Mouse (Mus musculus): Measurements from ENCODE around the gene Slc22a4. TPM values are rescaled to one million over a fixed set of nuclear protein-coding genes. Genes with fewer than 3 reads are reported as not detected.

The Slc22a4 gene
- 1 to 10 TPM; 4.6 to 5.8 TPM for total RNA-seq (2021)
- long read RNA-seq, experiment 1, partial matches to known transcripts: 0 of 2 reads
- long read RNA-seq, experiment 1, other reads (novel, unspliced or antisense): 0 of 2 reads
- long read RNA-seq, experiment 2, partial matches to known transcripts: 3 of 3 reads
- long read RNA-seq, experiment 2, other reads (novel, unspliced or antisense): 0 of 3 reads

GRCm38 (mm10) chr11:54028044-54028951 lies at the start of gene Slc22a4:
Slc22a4 (minus strand) TSS chr11:54028090.
- DNase-seq: peak; percentile 87 to 92

DNA sequence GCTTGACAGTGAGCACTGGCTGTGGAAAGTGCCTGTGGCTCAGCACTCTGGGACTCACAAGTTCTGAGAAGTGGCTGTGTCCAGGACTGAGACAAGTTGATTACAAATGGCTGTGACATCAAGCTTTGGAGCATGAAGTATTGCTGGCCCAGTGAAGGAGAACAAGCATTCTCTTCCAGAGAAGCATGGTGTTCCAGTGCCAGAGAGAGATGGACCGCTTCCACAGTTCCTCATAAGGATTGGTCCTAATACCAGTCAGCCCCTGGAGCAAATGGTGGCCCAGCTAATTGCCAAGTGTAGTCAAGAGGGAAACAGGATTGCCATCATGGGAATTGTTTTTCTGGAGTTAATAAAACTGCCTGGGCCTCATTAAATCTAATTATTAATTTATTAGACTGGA lies 48.2 kb upstream of the Slc22a4 start:
- no peak for DNase-seq

- no peak for DNase-seq
These were observed 47.5 kb upstream of the Slc22a4 start for GRCm38 (mm10) chr11:54075353-54075752.

- no peak for DNase-seq
These were observed 45.4 kb upstream of the Slc22a4 start for GRCm38 (mm10) chr11:54073291-54073690.

DNA sequence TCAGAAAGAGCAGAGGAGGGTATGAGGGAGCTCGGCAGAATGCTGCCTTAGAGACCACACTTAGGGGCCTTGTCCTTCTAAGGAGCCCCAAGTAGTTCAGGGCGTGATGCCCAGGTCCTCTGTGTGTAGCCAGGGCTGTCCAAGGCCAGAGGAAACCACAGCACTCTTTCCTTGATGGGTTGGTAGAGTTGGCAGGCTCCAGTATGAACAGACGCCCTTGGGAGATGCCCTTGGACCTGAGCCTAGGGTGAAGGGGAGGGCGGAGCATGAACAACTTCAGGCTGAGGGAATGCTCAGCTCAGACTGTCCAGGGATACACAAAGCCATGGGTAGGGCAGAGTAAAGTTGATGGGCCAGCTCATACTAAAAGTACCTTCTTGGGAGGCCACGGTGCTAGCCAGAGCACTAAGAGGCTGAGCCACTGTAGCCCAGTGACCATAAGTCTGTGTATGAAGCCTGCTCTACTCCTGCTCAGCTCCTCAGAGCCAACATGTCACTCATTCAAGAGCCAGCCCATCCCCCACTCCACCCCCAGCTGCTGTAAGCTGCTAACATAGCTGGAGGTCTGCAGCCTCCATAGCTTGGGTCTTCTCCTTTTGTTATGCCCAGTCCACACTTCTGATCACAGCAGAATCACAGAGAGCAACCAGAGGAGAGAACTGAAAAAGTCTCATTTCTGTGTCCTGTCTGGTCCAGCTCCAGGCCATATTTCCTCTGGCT lies 44.0 kb upstream of the Slc22a4 start:
- DNase-seq: peak; percentile 73 to 86

- DNase-seq: peak; percentile 45 to 52
These were observed 40.9 kb upstream of the Slc22a4 start, which contains the start of gene Pdlim4 for GRCm38 (mm10) chr11:54068520-54069371. Pdlim4 (minus strand) TSS chr11:54069014.

DNA sequence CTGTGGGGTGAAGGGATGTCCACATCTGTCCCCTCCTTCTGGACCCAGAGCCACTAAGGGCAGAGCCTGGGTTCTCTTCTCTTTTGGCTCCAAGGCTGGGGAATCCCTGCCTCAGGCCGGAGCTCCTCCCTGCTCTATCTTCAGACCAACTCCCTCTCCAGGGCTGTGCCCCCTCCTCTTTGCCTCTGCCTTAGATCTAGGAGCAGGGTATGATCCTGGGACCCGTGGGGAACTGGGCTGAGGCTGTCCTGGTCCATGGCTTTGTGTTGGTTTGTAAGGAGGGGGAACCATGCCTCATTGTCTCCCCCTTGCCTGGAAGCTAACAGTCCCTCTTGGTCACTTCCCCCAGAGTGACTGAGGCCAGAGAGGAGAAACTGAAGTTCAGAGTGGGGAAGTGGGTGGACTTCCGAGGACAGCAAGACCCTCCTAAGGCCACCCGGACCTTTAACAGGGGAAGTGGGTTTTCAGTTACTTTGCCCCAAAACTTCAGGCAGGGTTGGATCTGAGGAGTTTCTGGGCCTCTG lies 40.2 kb upstream of the Slc22a4 start:
- DNase-seq: no peak

- peak; percentile 48 to 54 for DNase-seq
These were observed 39.6 kb upstream of the Slc22a4 start for GRCm38 (mm10) chr11:54067318-54067995.

- DNase-seq: no peak
These were observed 38.5 kb upstream of the Slc22a4 start for GRCm38 (mm10) chr11:54066400-54066799.

- DNase-seq: peak in 1 of 2 experiments; percentile 63
These were observed 38.0 kb upstream of the Slc22a4 start for GRCm38 (mm10) chr11:54065915-54066178.

DNA sequence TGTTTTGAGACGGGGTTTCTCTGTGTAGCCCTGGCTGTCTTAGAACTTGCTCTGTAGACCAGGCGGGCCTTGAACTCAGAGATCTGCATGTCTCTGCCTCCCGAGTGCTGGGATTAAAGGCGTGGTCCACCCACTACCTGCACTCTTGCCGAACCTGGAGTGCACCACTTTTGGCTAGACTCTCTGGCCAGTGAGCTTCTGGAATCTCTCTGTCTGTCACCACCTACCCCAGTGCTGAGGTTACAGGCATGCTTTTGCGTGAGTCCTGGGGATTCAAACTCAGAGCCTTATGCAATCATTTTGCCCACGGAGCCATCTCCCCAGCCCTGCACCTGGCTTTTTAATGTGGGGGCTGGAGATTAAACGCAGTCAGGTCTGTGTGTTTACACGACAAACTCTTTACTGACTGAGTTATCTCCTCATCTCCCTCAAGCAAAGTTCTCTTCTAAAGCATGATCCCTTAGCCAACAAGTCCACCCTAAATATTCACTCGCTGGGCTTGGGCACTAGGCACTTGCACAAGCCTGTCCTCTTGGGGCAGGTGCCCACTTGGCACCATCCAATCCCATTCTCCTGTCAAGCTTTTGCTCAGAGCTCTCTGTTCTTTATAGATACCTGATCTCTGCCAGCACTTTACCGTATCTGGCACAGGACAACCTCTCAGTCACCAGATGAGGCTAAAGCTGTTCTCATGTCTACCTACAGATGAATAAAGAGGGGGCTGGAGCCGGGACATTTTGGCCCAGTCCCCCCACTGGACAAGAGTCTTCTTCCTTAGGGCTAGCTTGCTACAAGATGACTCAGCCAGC lies 37.4 kb upstream of the Slc22a4 start:
- DNase-seq: peak in 1 of 2 experiments; percentile 42

DNA sequence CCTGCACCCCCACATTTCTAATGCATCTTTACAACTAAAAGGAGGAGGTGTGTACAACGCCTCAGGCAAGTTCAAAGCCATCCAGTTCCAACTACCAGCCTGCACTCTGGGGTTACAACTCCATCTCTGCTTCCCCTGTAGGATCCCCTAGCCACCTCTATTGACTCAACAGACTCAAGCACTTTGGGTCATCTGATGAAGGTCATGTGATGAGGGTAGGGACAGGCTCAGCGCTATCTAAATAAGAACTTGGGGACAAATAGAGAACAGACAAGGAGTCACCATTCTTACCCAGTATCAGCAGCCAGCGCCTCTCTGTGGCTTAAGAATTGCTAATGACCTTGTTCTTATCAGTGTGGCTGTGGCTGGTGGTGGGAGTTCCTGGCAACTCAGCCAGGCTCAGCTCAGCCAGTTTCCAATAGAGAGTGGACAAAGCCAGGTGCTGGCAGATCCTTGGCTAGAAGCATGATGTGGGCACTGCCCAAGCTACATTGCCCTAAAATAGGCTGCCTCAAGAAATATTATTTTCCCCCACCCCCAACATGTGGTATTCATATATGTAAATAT lies 36.6 kb upstream of the Slc22a4 start:
- peak in 1 of 2 experiments; percentile 77 for DNase-seq

GRCm38 (mm10) chr11:54063472-54063775 lies 35.5 kb upstream of the Slc22a4 start:
- no peak for DNase-seq

DNA sequence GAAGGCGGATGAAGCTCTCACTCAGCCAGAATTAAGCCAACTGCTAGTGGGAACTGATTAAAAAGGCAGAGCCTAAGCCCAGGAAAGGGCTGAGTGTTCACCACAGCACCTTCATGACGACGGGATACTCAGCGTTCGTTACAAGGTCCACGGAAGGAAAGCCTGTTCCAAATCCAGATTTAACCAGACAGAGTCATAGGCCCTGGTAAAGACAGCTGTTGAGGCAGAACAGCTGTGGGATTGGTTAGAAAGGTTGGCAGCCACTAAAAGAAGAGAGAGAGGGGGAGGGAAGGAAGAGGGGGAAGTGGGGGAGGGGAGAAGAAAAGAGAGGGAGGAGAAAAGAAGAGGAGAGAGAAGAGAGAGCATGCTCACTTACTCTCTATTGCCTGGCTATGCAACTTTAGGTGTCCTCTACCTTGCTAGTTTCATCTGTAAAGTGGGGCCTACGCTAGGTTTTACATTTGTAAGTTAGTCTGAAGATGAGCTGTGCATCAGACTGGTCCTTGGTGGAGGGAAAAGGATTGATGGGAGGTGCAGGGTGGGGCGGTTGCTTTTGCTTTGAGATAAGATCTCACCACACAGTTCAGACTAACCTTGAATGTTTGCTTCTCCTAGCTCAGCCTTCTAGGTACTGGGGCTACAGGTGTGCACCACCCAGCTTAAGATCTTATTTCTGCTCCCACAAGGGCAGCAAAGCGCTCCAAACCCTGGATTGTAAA lies 35.0 kb upstream of the Slc22a4 start:
- no peak for DNase-seq

DNA sequence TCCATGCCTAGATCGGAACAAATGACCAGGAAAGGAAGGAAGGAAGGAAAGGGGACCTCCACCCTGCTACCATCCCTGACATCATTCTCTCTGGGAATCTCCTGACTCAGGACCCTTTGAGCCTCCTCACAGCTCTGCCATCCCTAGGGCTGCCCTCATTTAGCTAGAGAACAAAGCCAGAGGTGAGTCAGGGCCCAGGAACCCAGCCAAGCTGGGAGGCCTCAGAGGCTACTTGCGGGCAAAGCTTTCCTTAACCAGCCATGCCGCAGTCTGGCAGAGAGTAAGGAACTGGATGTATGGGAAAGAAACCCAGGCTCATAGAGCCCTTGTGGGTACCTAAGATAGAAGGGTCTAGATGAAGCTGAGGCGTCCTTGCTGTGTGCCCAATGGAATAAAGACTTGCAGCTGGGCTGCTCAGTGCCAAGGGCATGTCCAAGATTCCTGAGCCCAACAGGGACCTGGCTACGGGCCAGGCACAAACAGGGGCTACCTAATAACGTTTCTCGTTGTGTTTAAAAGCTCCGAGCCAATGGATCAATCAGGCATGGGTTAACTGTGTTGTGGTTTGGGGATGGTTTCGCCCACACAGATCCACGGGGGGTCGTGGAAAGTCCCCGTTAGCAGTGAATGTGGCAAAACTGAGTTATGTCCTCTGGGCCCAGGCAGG lies 34.3 kb upstream of the Slc22a4 start:
- DNase-seq: peak; percentile 78

DNA sequence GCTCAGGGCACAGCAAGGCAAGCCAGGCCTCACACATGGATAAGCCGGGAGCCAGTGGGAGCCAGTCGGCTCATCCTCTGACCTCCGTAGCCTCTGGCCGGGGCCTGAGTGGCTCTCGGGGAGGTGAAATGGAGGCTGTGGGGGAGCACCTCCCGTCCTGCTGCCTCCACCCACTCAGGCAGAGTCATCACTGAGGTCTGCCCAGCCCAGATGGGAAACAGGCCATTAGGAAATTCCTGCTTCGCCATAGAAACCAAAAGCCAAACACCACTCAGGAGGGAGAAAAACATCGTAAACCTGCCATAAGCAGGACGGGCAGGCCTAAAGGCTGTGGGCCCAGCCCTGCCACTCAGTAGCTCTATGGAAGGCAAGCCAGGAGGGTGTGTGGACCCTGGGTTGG lies 32.4 kb upstream of the Slc22a4 start:
- DNase-seq: peak; percentile 64 to 81

GRCm38 (mm10) chr11:54059526-54059925 lies 31.6 kb upstream of the Slc22a4 start:
- DNase-seq: peak in 1 of 2 experiments; percentile 20

DNA sequence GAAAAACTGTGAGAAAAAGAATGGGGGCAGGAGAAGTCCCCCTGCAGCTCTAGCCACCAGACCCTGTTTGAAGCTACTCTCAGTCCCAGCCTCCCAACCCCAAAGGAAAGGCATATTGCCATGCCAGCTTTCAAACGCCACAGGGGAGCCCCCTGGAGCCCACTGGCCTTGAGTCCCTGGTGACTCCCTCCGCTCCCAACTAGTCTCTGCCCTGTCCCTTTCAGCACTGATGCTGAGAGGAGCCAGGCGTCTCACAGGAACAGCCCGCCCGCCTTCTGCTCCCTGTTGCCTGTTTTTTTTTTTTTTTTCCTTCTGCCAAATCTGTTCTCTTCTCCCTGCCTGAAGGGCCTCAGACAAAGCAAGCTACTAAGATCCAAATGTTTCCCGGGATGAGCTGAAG lies 30.8 kb upstream of the Slc22a4 start:
- DNase-seq: peak; percentile 35 to 60
